Mouse (Mus musculus): ENCODE measurements at regions not wholly inside any gene's neighbourhood (a gene's known extent, or its start where the extent isn't known, plus 50 kb on each side); places are given as distances from the start of the nearest gene placed in this dataset.
"Not testable (repeated sequence)": the region's sequence is repeated elsewhere in the genome, so short reads cannot be mapped to it uniquely, and the experiment has no call there.

- Histone ChIP-seq H3K4me3 (replicated peaks; ENCODE audit: extremely low read depth, low read depth, low read length) (no peak overlapping the region), H3K4me1 (ENCODE audit: control insufficient read depth, insufficient read depth, low read length) (peaks cover 6% of the 10 kb centered on the region)
- TF ChIP-seq CTCF (IDR thresholded peaks at IDR 0.05; ENCODE audit: insufficient read depth, low read length), result no peak
- TF ChIP-seq POLR2A (IDR thresholded peaks at IDR 0.05; ENCODE audit: borderline replicate concordance, extremely low read depth, low read depth, low read length), result no peak
- DNase-seq, result no peak
- 45% methylated on average over 2 of the region's 2 CpGs for WGBS
Observed at GRCm38 (mm10) chr7:113689131-113689530, 76.7 kb upstream of the Spon1 start.

DNA sequence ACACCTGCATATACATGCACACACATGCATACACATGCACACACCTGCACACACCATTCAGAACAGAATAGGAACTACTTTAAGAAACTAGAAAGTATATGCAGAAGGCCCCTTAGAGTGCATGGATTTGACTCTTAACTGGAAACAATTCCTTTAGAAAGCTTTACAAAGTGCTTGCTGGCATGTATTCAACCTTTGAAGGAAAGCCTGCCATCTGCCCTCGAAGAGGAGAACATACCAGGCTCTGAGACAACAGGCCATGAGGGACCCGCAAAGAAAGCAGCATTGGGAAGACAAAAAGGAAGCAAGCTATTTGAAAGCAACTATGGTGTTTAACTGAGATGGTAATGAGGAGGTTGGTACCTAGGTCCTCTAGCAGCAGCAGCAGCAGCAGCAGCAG, 74.0 kb upstream of the Spon1 start:
- 54% methylated on average over 2 of the region's 2 CpGs for WGBS
- no peak for DNase-seq
- Histone ChIP-seq H3K4me3 (replicated peaks; ENCODE audit: extremely low read depth, low read depth, low read length) (no peak overlapping the region), H3K4me1 (ENCODE audit: control insufficient read depth, insufficient read depth, low read length) (peaks cover 6% of the 10 kb centered on the region)
- TF ChIP-seq CTCF (IDR thresholded peaks at IDR 0.05; ENCODE audit: insufficient read depth, low read length) (no peak), POLR2A (IDR thresholded peaks at IDR 0.05; ENCODE audit: borderline replicate concordance, extremely low read depth, low read depth, low read length) (no peak)

- Histone ChIP-seq H3K4me3 (replicated peaks; ENCODE audit: extremely low read depth, low read depth, low read length) (no peak overlapping the region), H3K4me1 (ENCODE audit: control insufficient read depth, insufficient read depth, low read length) (peaks cover under 1% of the 10 kb centered on the region)
- WGBS, result 38% methylated on average over 3 of the region's 3 CpGs
- TF ChIP-seq POLR2A (IDR thresholded peaks at IDR 0.05; ENCODE audit: borderline replicate concordance, extremely low read depth, low read depth, low read length), result no peak
- no peak for TF ChIP-seq CTCF (IDR thresholded peaks at IDR 0.05; ENCODE audit: insufficient read depth, low read length)
- DNase-seq, result no peak
Observed at GRCm38 (mm10) chr7:113693526-113693925, 72.3 kb upstream of the Spon1 start.

- H3K4me1 ChIP-seq (ENCODE audit: control insufficient read depth, insufficient read depth, low read length), result no peaks in the 10 kb centered on the region
- H3K4me3 ChIP-seq (replicated peaks; ENCODE audit: extremely low read depth, low read depth, low read length), result no peak overlapping the region
- no peak for DNase-seq
- TF ChIP-seq CTCF (IDR thresholded peaks at IDR 0.05; ENCODE audit: insufficient read depth, low read length), result no peak
- TF ChIP-seq POLR2A (IDR thresholded peaks at IDR 0.05; ENCODE audit: borderline replicate concordance, extremely low read depth, low read depth, low read length), result no peak
- WGBS, result 50% methylated on average over 5 of the region's 5 CpGs
Observed at GRCm38 (mm10) chr7:113694466-113694865, 71.3 kb upstream of the Spon1 start.

DNA sequence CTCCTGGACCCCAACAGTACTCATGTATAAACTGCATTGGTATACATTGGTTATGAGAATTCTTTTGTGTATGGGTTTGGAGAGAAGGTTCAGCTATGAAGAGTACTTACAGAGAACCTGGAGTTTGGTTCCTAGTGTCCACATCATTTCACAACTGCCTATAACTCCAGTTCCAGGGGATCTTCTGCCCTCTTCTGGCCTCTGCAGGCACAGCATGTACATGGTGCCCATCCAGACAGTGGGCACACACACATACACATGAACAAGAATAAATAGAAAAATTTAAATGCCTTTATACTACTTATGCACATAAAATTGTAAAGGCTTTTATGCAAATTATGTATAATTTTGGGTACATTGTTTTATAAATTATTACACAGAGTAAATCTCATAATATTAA, 59.9 kb upstream of the Spon1 start:
- Histone ChIP-seq H3K4me3 (replicated peaks; ENCODE audit: extremely low read depth, low read depth, low read length) (no peak overlapping the region), H3K4me1 (ENCODE audit: control insufficient read depth, insufficient read depth, low read length) (no peaks in the 10 kb centered on the region)
- TF ChIP-seq CTCF (IDR thresholded peaks at IDR 0.05; ENCODE audit: insufficient read depth, low read length) (no peak), POLR2A (IDR thresholded peaks at IDR 0.05; ENCODE audit: borderline replicate concordance, extremely low read depth, low read depth, low read length) (no peak)
- no peak for DNase-seq

DNA sequence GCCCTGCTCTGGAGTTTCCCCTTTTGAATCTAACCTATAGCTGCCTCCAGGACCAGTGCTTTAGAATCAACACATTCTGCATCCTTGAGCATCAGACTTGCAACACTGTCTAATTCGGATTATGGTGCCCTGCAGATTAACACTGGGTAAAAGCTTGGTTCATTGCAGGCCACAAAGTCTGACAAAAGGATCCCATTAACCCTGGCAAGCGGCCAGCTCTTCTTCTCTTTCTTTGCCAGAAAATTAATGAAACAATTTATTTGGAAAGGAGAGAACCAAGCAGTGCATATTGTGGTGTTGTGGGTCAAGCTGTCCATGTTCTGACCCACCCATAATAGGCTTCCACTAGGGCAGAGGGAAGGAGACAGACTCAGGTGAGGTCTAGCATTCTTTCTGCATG, 58.2 kb upstream of the Spon1 start:
- 60% methylated on average over 2 of the region's 2 CpGs for WGBS

GRCm38 (mm10) chr7:113710541-113711270, 55.1 kb upstream of the Spon1 start:
- H3K4me3 ChIP-seq (replicated peaks; ENCODE audit: extremely low read depth, low read depth, low read length), result no peak overlapping the region
- no peak for DNase-seq
- 71% methylated on average over 2 of the region's 2 CpGs for WGBS
- H3K4me1 ChIP-seq (ENCODE audit: control insufficient read depth, insufficient read depth, low read length), result no peaks in the 10 kb centered on the region
- TF ChIP-seq POLR2A (IDR thresholded peaks at IDR 0.05; ENCODE audit: borderline replicate concordance, extremely low read depth, low read depth, low read length), result no peak
- TF ChIP-seq CTCF (IDR thresholded peaks at IDR 0.05; ENCODE audit: insufficient read depth, low read length), result no peak

More for the DNA sequence above, 58.2 kb upstream of the Spon1 start:
- H3K4me1 ChIP-seq (ENCODE audit: control insufficient read depth, insufficient read depth, low read length), result no peaks in the 10 kb centered on the region
- DNase-seq, result no peak
- TF ChIP-seq POLR2A (IDR thresholded peaks at IDR 0.05; ENCODE audit: borderline replicate concordance, extremely low read depth, low read depth, low read length) (no peak), CTCF (IDR thresholded peaks at IDR 0.05; ENCODE audit: insufficient read depth, low read length) (no peak)
- H3K4me3 ChIP-seq (replicated peaks; ENCODE audit: extremely low read depth, low read depth, low read length), result no peak overlapping the region

- 63% methylated on average over 3 of the region's 3 CpGs for WGBS
- H3K4me1 ChIP-seq (ENCODE audit: control insufficient read depth, insufficient read depth, low read length); DNase-seq; H3K4me3 ChIP-seq (replicated peaks; ENCODE audit: extremely low read depth, low read depth, low read length): not testable (repeated sequence)
Observed at GRCm38 (mm10) chr7:113711356-113711755, 54.4 kb upstream of the Spon1 start.

All from lung, adult 2 months (tissue).